Mouse (Mus musculus) erythroid progenitor cell, adult 5-6 weeks (primary cell): ENCODE data around the gene Tex45. TPM values are rescaled to one million over a fixed set of nuclear protein-coding genes. Genes with fewer than 3 reads are reported as not detected.

Experiments
- ATAC-seq: replicated peaks from 2 replicates; pipeline ENCODE4 v1.8.0; 2016; ENCODE audit warnings: moderate number of reproducible peaks, mild to moderate bottlenecking, moderate TSS enrichment, inconsistent platforms; ENCODE audit not compliant: poor library complexity, low FRiP score, severe bottlenecking
- total RNA-seq, 2 experiments: library from RNA; stranded (forward) in 1 of 2; stranded (reverse) in 1 of 2; fragments of 150-400 nt in 1 of 2; fragments of 186-747, 209-891 nt in 1 of 2; gene quantifications; 2 replicates each; pipeline versions ENCODE4 v1.2.3 to v1.2.4; 2015 to 2017; ENCODE audit warnings: low replicate concordance in 2 of 2

Tex45 gene
- total RNA-seq, 2 experiments from 2014 or later: not detected

DNA sequence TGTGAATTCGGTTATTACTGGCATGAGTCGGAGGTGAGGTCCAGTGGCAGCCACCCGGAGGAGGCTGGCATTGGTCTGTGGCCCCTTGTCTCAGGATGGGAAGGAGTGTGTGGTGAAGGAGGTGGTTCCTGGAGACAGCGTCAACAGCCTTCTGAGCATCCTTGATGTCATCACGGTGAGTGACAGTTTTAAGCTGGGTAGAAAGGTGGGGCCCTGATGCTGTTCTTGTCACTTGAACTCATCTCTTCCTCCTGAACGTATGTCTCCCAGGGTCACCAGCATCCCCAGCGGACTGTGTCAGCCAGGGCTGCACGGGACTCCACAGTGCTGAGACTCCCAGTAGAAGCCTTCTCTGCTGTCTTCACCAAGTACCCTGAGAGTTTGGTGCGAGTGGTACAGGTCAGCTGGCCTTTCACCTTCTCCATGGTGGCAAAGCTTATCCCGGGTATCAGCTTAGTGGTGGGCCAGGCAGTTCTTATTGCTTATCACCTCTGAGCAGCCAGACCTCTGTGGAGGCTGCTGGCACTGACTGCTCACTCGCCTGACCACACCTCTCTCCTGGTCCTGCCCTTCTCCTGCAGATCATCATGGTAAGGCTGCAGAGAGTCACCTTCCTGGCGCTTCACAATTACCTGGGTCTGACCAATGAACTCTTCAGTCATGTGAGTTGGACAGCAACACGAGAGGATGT lies 51.5 kb downstream of the Tex45 start:
- ATAC-seq: peak; percentile 95

DNA sequence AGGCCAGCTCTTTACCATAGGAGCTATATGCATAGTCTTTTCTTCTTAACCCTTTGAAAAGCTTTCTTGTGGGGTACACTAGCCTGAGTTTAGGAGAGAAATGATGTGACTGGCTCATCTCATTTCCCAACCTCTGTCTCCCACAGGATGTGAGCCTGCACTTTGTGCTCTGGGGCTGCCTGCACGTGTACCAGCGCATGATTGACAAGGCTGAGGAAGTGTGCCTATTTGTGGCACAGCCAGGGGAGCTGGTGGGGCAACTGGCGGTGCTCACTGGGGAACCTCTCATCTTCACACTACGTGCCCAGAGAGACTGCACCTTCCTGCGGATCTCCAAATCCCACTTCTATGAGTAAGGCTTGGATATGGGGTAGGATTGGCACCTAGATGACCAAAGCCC lies 60.2 kb downstream of the Tex45 start:
- no peak for ATAC-seq

GRCm38 (mm10) chr8:3531936-3532335 lies 61.3 kb downstream of the Tex45 start:
- no peak for ATAC-seq

- peak; percentile 90 for ATAC-seq
Observed at GRCm38 (mm10) chr8:3536053-3536841, 65.6 kb downstream of the Tex45 start.

Other genes with a start within 250 kb of the Tex45 start
- 8.0 and 15.5 TPM in 2 replicates for gene Insr, start 191.2 kb upstream of the Tex45 start, total RNA-seq (2015; ENCODE audit: low replicate concordance)
- gene Insr, start 191.2 kb upstream of the Tex45 start, total RNA-seq (2017; ENCODE audit: low replicate concordance): 7.1 and 19.9 TPM in 2 replicates
- gene A430078G23Rik, start 117.4 kb upstream of the Tex45 start, total RNA-seq (2015; ENCODE audit: low replicate concordance): 1.3 and 4.7 TPM in 2 replicates
- gene A430078G23Rik, start 117.4 kb upstream of the Tex45 start, total RNA-seq (2017; ENCODE audit: low replicate concordance): 2.4 and 2.8 TPM in 2 replicates
- gene Arhgef18, start 77.9 kb upstream of the Tex45 start, total RNA-seq (2015; ENCODE audit: low replicate concordance): 7.2 and 7.5 TPM in 2 replicates
- 3.0 and 5.4 TPM in 2 replicates for gene Arhgef18, start 77.9 kb upstream of the Tex45 start, total RNA-seq (2017; ENCODE audit: low replicate concordance)
- 0.72 TPM in 1 of 2 replicates, not detected in the other for gene Pex11g, start 3.2 kb upstream of the Tex45 start, total RNA-seq (2015; ENCODE audit: low replicate concordance)
- not detected in 2 replicates for gene Pex11g, start 3.2 kb upstream of the Tex45 start, total RNA-seq (2017; ENCODE audit: low replicate concordance)
- 2.9 TPM in 1 of 2 replicates, not detected in the other for gene Zfp358, start 22.3 kb downstream of the Tex45 start, total RNA-seq (2015; ENCODE audit: low replicate concordance)
- gene Zfp358, start 22.3 kb downstream of the Tex45 start, total RNA-seq (2017; ENCODE audit: low replicate concordance): 2.0 TPM in 1 of 2 replicates, not detected in the other
- 45.3 and 65.2 TPM in 2 replicates for gene Mcoln1, start 29.6 kb downstream of the Tex45 start, total RNA-seq (2015; ENCODE audit: low replicate concordance)
- 82.9 and 267 TPM in 2 replicates for gene Mcoln1, start 29.6 kb downstream of the Tex45 start, total RNA-seq (2017; ENCODE audit: low replicate concordance)
- gene Pnpla6, start 44.5 kb downstream of the Tex45 start, total RNA-seq (2015; ENCODE audit: low replicate concordance): 110 and 131 TPM in 2 replicates
- gene Pnpla6, start 44.5 kb downstream of the Tex45 start, total RNA-seq (2017; ENCODE audit: low replicate concordance): 147 and 272 TPM in 2 replicates
- gene C330021F23Rik, start 97.1 kb downstream of the Tex45 start, total RNA-seq (2015; ENCODE audit: low replicate concordance): not detected in 2 replicates
- not detected in 2 replicates for gene C330021F23Rik, start 97.1 kb downstream of the Tex45 start, total RNA-seq (2017; ENCODE audit: low replicate concordance)
- not detected in 2 replicates for gene Camsap3, start 116.4 kb downstream of the Tex45 start, total RNA-seq (2015; ENCODE audit: low replicate concordance)
- not detected in 2 replicates for gene Camsap3, start 116.4 kb downstream of the Tex45 start, total RNA-seq (2017; ENCODE audit: low replicate concordance)
- 8.8 and 12.3 TPM in 2 replicates for gene Xab2, start 150.5 kb downstream of the Tex45 start, total RNA-seq (2015; ENCODE audit: low replicate concordance)
- gene Xab2, start 150.5 kb downstream of the Tex45 start, total RNA-seq (2017; ENCODE audit: low replicate concordance): 30.6 and 36.8 TPM in 2 replicates
- gene Pet100, start 150.7 kb downstream of the Tex45 start, total RNA-seq (2015; ENCODE audit: low replicate concordance): 48.6 and 125 TPM in 2 replicates
- 65.1 and 137 TPM in 2 replicates for gene Pet100, start 150.7 kb downstream of the Tex45 start, total RNA-seq (2017; ENCODE audit: low replicate concordance)
- not detected in 2 replicates for gene Pcp2, start 154.7 kb downstream of the Tex45 start, total RNA-seq (2015; ENCODE audit: low replicate concordance)
- gene Pcp2, start 154.7 kb downstream of the Tex45 start, total RNA-seq (2017; ENCODE audit: low replicate concordance): not detected in 2 replicates
- 32.7 and 56.9 TPM in 2 replicates for gene Stxbp2, start 160.1 kb downstream of the Tex45 start, total RNA-seq (2015; ENCODE audit: low replicate concordance)
- 34.7 and 49.1 TPM in 2 replicates for gene Stxbp2, start 160.1 kb downstream of the Tex45 start, total RNA-seq (2017; ENCODE audit: low replicate concordance)
- gene Retn, start 184.9 kb downstream of the Tex45 start, total RNA-seq (2015; ENCODE audit: low replicate concordance): not detected in 2 replicates
- not detected in 2 replicates for gene Retn, start 184.9 kb downstream of the Tex45 start, total RNA-seq (2017; ENCODE audit: low replicate concordance)
- gene Mcemp1, start 194.9 kb downstream of the Tex45 start, total RNA-seq (2015; ENCODE audit: low replicate concordance): 13.4 and 36.4 TPM in 2 replicates
- 4.1 and 11.6 TPM in 2 replicates for gene Mcemp1, start 194.9 kb downstream of the Tex45 start, total RNA-seq (2017; ENCODE audit: low replicate concordance)
- not detected in 2 replicates for gene Fcor, start 201.5 kb downstream of the Tex45 start, total RNA-seq (2015; ENCODE audit: low replicate concordance)
- gene Fcor, start 201.5 kb downstream of the Tex45 start, total RNA-seq (2017; ENCODE audit: low replicate concordance): not detected in 2 replicates
- gene Trappc5, start 205.4 kb downstream of the Tex45 start, total RNA-seq (2015; ENCODE audit: low replicate concordance): 5.4 and 6.1 TPM in 2 replicates
- gene Trappc5, start 205.4 kb downstream of the Tex45 start, total RNA-seq (2017; ENCODE audit: low replicate concordance): 5.1 and 5.4 TPM in 2 replicates
- 2.9 TPM in 1 of 2 replicates, not detected in the other for gene Fcer2a, start 223.3 kb downstream of the Tex45 start, total RNA-seq (2015; ENCODE audit: low replicate concordance)
- 1.2 TPM in 1 of 2 replicates, not detected in the other for gene Fcer2a, start 223.3 kb downstream of the Tex45 start, total RNA-seq (2017; ENCODE audit: low replicate concordance)
- gene Clec4g, start 249.8 kb downstream of the Tex45 start, total RNA-seq (2015; ENCODE audit: low replicate concordance): not detected in 2 replicates
- gene Clec4g, start 249.8 kb downstream of the Tex45 start, total RNA-seq (2017; ENCODE audit: low replicate concordance): not detected in 2 replicates